In the genomic region with DNA sequence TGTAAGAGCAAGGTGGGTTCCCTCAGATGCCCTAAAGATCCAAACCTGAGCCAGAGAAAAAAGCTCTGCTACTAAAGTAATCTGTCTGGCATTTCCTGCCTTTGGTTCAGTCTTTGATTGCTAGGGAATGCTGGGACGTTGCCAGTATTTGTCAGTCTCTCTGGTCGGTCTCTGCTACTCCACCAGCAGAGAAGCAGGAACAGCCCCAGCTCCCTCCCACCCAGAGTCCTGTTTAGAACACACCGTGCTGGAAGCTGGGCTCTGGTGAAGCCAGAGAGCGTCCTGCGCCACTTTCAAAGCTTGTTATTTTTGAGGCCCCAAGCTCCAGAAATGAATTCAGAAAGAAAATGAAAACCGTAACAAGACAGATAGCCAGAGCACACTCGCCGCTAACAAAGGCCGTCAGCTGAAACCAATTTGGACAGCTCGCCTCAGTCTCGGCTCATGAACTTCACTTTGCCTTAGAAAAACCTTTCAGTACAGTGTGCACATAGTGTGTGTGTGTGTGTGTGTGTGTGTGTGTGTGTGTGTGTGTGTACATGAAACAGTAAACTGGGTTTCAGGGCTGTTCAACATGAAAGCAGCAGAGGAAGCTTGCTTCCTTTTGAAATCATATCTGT, we compare ENCODE assay signal across 8 mouse cellular contexts.
DNase-seq lines count a peak whose midpoint lies in the region; ATAC-seq and TF ChIP-seq lines count a peak whose summit lies in the region.

No protein-coding gene starts in this region.

- TF ChIP-seq CTCF in kidney, adult 2 months (conservative IDR thresholded peaks at IDR 0.05; ENCODE audit: insufficient read depth, insufficient read length, low read depth, low read length), result no peak

- peaks cover 2% of the 10 kb centered on the region; the same call in 1 of the 2 replicates for H3K4me1 ChIP-seq in neural tube, embryonic 13.5 days (replicated peaks)
- H3K4me1 ChIP-seq in kidney, adult 2 months (ENCODE audit: control insufficient read depth, insufficient read depth, low read length), result no peaks in the 10 kb centered on the region
- peaks cover 6% of the 10 kb centered on the region for H3K4me1 ChIP-seq in limb, embryonic 15.5 days

- no peak for DNase-seq in neural tube, embryonic 10.5 days (ENCODE audit: extremely low spot score, low spot score)
- peak; percentile 24 for DNase-seq in forelimb bud, embryonic 11.5 days (ENCODE audit: low read depth, low spot score)
- DNase-seq in kidney, adult 2 months, result peak; percentile 59
- DNase-seq in testis, postnatal 10 days (ENCODE audit: low spot score), result peak; percentile 49
- DNase-seq in urinary bladder, adult 18-20 months (ENCODE audit: low spot score in 2 of 2), result no peak

- no peak overlapping the region for H3K4me2 ChIP-seq in neural tube, embryonic 13.5 days
- H3K4me2 ChIP-seq in limb, embryonic 15.5 days, result peak overlapping the region; percentile 10; the same call in 1 of the 2 replicates

- H3K9ac ChIP-seq in neural tube, embryonic 13.5 days, result no peak overlapping the region
- no peak overlapping the region for H3K9ac ChIP-seq in limb, embryonic 15.5 days

- no peak overlapping the region for H3K4me3 ChIP-seq in neural tube, embryonic 13.5 days
- H3K4me3 ChIP-seq in kidney, adult 2 months (ENCODE audit: insufficient read depth, low read depth, low read length), result peak overlapping the region; percentile 7; the same call in 1 of the 2 replicates
- no peak overlapping the region for H3K4me3 ChIP-seq in limb, embryonic 15.5 days

- no peaks in the 10 kb centered on the region for H3K27me3 ChIP-seq in neural tube, embryonic 13.5 days
- H3K27me3 ChIP-seq in kidney, adult 2 months (replicated peaks; ENCODE audit: control insufficient read depth, insufficient read depth, low read length), result no peaks in the 10 kb centered on the region
- H3K27me3 ChIP-seq in limb, embryonic 15.5 days, result no peaks in the 10 kb centered on the region

- WGBS in neural tube, embryonic 13.5 days, result 69% methylated on average over 11 of the region's 11 CpGs
- 24% methylated on average over 11 of the region's 11 CpGs for WGBS in kidney, adult 2 months
- whole genome bisulfite sequencing in limb, embryonic 15.5 days, result 30% methylated on average over 11 of the region's 11 CpGs

- no peak for ATAC-seq in neural tube, embryonic 13.5 days (ENCODE audit: low read depth)
- no peak for ATAC-seq in limb, embryonic 15.5 days (ENCODE audit: insufficient number of reproducible peaks, low FRiP score, low TSS enrichment, low read depth)
- ATAC-seq in activated CD4-positive, CD25-positive, alpha-beta regulatory T cell, adult 4 months, result no peak

- no peaks in the 10 kb centered on the region for H3K9me3 ChIP-seq in neural tube, embryonic 13.5 days
- H3K9me3 ChIP-seq in limb, embryonic 15.5 days, result no peaks in the 10 kb centered on the region

- no peaks in the 10 kb centered on the region for H3K36me3 ChIP-seq in neural tube, embryonic 13.5 days
- no peaks in the 10 kb centered on the region for H3K36me3 ChIP-seq in kidney, adult 2 months (ENCODE audit: control insufficient read depth, insufficient read depth, low read length)
- H3K36me3 ChIP-seq in limb, embryonic 15.5 days, result no peaks in the 10 kb centered on the region

- 0 out of 2 replicates have a peak overlapping the region, but pooled peaks have one; percentile 1 for H3K27ac ChIP-seq in neural tube, embryonic 13.5 days (replicated peaks)
- H3K27ac ChIP-seq in kidney, adult 2 months (ENCODE audit: insufficient read depth, low read depth, low read length), result no peak overlapping the region
- peak overlapping the region; percentile 75 for H3K27ac ChIP-seq in limb, embryonic 15.5 days

- no peak for TF ChIP-seq POLR2A in kidney, adult 2 months (IDR thresholded peaks at IDR 0.05; ENCODE audit: low read depth, low read length)

Comparison
In these comparisons a context has a peak if more than half of its experiments do, and no peak if none do; other contexts are left out.
1. DNase-seq: peak in forelimb bud, embryonic 11.5 days (single experiment), kidney, adult 2 months (single experiment) and testis, postnatal 10 days (single experiment); none in neural tube, embryonic 10.5 days (single experiment) and urinary bladder, adult 18-20 months (0 of 2).